Mouse (Mus musculus): ENCODE data around the gene Fus.
"Not testable (repeated sequence)": the region's sequence is repeated elsewhere in the genome, so short reads cannot be mapped to it uniquely, and the experiment has no call there.

Fus gene

DNA sequence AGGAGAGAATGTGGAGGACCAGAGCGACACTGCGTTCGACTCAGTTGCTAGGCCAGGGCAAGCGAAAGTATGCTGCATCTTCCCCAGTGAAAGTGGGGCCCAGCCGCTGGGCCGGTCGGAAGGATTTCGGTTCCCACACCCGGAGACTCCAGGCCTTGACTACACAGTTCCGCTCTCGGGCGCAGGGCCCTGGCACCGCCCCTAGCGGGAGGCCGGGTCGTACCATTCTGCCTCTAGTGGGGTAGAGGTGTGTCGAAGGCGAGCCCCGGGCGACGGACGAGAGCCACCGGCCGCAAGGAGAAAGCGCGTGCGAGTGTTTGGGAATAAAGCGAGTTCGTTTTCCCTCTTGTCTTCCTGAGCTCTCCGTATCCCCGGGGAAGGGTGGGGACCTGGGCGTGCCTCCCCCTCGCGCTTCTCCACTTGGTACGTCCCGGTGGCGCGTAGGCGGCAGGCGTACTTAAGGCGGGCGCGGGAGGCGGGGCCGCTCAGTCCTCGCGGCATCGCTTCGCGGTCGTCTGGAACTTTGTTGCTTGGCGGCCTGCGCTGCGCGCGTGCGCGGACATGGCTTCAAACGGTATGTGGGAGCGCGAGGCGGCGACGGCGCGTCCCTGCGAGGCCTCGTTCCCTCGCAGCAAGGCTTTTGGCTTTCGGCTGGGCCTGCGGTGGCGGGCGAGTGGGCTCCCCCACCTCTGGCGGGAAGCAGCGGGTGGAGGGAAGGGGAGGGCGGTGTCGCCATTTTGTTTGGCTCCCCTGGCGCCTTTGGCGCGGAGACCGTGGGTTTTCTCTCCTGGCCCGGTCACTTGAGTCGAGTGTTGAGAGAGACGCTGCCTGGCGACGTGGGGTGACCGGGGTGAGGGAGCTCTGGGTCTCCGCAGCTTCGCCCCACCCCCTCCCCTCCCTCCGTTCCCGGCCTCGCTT is at the start of gene Fus:
Gene Fus, plus strand, starts transcription at position 454 of the 918 bp plus-strand sequence.
- peak; percentile 96 for DNase-seq

DNA sequence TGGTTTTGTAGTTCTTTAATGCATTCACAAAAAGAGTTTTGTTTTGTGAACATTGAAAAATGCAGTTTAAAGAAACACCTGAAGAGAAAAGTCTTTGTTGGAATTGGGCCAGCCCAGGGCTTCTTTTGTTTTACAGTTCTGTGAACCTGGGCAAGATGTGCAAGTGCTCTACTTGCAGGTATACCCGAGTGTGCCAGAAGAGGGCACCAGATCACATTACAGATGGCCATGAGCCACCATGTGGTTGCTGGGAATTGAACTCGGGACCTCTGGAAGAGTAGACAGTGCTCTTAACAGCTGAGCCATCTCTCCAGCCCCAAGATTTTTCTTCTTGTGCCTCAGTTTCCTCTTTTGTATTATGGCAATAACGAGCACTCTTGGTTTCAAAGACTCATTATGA is 49.1 kb upstream of the Fus start:
- DNase-seq = peak; percentile 77

DNA sequence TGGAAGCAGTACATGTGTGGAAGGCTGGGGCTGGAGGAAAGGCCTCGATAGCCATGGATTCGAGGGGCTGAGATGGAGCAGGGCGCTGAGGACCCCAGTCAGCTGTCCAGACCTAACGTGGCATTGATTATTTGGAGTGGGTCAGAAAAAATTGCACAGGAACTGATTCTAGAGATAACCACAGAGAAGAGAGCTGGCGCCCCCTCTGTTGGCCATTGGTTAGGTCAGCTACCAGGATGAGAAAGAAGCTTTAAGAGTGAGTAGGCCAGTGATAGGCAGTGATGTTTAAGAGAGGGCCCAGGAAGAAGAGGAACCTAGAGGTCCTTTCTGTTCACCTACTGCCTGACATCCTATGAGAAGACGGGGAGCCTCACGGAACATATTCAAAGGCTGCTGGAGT is 48.0 kb upstream of the Fus start:
- peak; percentile 44 for DNase-seq

DNA sequence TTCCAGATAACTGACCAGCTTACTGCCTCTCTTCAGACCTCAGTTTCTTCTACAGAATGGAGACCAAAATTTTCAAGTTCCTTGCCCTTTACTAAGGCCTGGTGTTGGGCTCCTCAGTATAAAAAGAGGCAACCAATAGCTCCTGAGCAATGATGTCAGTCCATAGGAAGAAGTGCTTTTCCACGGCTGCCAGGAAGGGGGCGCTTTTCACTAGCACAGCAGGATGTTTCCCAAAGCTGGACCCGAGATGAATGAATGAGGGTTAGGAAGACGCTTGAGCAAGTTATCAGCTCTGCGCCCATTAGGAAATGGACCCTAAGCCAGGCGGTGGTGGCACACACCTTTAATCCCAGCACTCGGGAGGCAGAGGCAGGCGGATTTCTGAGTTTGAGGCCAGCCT is 45.7 kb upstream of the Fus start:
- peak; percentile 44 for DNase-seq

DNA sequence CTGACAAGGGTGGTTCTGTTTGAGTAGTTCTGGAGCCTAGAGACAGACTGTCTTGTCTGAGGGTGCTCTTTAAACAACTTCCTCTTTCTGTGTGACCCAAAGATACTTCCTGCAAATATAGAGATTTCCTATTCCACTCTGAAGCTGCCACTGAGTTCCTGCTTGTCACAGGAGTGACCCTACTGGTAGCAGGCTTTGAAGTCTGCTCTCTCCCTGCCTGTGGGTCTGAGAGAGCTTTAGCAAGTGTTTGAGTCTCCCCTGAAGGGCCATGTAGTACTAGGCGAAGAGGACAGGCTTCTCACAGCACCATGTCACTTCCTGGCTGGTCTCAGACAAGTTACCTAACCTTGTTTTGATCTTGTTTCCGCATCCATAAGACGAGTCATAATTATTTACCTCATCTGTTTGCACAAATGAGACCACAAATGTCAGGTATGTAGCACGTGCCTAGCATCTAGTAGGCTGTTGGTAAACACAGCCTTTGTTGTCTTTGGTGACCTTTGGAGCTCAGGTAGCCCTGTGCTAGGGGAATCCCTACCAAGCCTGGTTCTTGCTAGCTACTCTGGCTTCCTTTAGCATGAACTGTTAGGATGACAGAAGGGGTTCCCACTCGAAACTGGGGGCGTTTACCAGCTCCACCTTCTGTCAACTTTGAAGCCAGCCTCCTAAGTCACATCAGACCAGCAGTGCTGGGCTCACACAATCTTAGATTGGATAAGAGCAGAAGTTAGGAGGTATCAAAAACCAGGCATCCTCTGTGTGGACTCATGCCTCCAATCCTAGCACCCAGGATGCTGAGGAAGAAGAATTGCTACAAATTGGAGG is 44.6 kb upstream of the Fus start:
- DNase-seq = no peak

DNA sequence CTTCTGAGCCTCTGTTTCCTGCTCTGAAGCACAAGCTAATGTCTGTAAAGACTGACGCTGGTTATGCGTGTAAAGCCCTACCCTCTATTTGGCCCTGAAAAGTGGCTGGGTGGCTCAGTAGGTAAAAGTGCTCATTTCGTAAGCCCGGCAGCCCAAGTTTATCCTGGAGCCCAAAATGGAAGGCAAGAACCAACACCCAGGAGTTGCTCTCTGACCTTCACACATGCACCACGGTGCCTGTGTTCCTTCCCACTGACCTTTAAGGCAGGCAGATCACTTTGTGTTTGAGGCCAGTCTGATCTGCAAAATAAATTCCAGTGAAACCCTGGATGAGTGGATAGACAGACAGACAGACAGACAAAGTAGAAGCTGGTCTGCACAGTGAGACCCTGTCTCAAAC is 43.5 kb upstream of the Fus start:
- no peak for DNase-seq

DNA sequence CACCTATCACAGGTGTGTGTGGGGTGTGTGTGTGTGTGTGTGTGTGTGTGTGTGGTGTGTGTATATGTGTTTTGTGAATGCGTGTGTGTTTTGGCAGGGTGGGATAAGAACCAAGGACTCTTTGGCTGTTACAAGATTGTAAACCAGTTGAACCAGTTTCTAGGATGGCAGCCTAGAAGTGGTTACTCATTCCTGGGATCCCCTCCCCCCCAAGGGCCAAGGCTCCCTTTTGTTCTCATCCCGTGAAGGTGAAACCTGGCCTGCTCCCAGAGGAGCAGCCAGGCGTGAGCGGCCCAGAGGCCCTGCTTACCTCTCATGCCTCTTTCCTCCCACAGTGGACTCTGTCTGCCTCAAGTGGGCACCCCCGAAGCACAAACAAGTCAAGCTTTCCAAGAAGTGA is 42.0 kb upstream of the Fus start:
- no peak for DNase-seq

DNA sequence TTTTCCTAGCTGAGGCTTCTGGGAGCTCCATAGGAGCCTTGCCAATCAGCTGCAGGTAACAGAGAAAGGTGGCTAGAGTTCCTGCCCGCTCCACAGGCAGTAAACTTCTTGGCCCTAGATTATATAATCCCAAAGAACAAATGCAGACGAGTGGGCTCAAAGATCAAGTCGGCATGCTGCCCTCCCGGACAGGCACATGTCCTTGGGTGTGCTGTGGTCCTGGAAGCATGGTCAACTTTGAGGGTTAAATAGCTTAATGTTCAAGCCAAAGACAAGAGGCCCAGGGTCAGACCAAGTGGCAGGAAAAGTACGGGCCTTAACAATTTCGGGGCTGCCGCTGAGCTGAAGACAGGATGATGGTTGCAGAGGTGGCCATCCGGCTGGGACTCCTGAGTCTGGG is 41.2 kb upstream of the Fus start:
- no peak for DNase-seq

DNA sequence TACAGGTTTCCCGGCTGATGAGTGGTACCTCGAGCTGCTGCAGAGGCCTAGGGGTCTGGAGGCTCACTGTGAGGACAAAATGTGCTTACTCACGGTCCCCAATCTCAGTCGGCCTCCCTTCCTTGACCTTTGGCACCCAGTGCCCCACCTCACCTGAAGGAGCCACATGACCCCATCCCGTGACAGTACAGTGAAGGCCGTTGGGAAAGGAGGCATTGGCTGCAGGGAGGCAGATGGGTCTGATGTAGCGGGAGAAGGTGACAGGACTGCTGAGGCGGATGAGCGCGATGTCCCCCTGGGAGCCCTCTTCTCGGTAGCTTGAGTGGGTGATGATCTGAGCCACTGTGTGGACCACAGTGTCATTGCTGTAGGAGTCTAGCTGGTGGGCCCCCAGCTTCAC is 40.4 kb upstream of the Fus start:
- DNase-seq = no peak

DNA sequence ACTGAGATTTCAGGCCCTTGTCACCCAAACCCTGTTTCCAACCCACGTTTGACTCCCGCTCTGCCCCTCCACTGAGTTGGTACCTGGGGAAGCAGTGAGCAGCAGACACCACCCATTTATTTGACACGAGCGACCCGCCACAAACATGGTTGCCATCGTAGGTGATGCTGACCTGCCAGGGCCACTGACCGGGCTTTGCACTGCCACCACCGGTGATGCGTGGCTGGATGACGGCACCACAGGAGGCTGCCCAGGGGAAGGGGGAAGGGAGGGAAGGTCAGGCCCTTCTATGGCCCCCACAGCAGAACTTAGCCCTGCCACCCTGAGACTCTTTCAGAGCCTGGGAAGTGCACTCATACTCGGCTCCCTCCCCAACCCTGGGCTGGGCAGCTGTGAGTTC is 39.5 kb upstream of the Fus start:
- no peak for DNase-seq

DNA sequence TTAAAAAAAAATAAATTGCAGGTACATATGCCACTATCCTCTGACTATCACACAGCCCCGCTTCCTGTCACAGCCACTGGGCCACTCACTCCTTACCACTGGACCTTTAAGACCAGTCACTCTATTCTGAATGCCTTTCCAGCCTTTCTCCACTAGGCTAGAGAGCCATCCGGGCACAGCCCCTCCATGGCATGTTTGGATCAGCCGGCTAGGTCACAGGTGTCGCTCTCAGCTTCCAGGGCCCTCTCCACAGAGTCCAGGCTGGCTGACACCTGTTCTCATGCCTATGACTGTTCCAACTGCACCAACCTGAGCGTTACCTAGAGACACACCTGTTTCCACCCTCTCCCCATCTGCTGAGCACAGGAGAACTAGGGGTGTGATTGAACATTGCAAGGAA is 38.7 kb upstream of the Fus start:
- DNase-seq = no peak

DNA sequence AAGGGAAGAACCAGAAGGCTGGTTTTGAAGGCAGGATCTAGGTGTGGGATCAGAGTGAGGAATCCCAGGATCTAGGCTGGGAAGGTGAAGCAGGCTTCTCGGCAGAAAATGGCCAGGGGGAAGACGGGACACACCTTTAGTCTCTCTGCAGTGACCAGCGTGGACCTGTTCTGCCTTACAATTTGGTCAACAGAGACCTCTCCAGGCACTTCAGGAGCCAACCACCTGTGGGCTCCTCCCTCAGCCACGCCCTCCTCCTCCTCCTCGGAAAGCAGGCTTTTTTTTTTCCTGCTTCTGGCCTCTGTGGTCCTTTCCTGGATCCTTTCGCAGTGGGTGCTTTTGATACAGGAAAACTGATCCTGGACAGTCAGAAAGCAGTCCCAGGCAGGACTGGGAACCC is 37.3 kb upstream of the Fus start, which contains the start of gene Prss8:
Gene Prss8, minus strand, starts transcription at position 182 of the 400 bp plus-strand sequence.
- no peak for DNase-seq

DNA sequence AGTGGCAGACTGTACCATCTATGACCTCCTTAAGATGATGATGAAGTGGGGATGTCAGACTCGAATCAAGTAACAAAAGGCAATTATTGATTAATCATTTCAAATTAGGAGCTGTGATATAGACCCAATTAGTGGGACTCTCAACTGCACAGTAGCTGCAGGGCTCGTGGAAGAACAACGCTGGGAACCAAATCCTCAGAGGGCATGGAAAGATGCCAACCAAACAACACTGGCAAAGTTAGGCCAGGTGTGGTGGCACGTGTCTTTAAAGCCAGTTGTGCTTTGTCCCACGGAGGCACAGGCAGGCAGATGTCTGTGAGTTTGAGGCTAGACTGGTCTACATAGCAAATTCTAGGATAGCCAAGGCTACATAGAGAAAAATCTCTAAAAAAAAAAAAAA is 36.6 kb upstream of the Fus start:
- no peak for DNase-seq

DNA sequence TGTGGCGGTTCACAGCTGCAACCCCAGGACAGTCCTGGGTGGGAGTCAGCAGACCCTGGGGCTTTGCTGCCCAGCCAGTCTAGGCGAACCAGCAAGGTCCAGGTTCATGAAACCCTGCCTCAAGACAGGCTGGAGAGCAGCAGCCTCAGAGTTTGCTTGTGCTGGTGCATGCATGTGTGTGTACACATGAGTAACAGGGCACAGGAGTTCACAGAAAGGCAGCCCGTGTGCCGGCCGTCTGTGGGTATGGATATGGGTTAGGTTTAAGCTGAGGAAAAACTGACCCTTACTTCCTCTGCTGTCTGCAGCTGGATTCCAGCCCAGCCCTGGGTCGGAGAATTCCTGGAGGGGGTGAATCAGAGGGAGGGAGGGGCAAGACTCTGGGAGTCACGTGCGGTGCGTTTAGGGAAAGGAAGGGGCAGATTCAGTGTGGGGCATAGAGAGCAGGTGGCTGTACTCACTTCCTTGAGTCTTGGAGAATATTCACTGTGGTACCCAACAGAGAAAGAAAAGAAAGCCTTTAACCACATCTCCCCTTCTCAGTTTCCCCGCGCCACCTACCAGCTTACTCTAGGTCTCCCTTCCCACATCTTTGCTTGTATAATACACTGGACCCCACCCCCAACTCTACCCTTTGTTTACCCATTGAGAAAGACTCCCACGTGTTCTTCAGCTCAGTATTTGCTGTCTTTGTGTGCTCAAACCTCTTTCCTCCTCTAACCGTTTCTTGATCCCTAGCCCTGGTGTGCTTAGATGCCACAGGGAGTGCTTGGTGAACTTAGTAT is 35.7 kb upstream of the Fus start:
- DNase-seq = no peak

DNA sequence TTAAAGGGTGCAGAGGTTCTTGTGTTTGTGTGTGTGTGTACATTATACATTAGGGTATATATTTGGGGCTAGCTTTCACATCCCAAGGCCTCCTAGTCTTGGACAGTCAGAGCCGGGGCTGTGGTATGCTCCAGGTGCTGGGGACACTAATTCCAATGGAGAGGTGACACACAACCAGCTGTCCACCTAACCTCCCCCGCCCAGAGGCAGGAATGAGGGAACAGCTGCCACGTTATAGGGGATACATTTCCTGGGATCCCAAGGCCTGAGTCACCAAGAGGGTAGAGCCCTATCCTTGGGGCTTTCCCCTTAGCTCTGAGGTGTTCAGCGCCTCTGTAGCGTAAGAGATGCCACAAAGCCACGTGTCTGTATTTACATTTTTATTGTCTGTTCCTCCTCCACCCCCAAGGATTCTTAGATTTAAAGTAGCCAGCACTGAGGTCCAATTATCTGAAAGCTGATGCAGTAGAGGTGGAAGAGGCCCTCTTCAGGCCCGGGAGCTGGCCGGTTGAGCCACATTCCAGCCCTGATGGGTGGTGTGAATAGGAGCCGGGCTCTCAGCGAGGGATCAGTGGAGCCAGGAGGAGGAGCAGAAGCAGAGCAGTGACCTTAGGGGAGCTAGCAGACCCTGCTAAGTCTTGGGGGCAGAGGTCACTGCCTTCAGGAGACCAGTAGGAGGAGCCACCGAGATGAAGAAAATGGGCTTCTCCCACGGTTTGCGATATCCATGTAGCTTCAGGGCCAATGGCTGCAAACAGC is 34.8 kb upstream of the Fus start:
- DNase-seq = no peak

DNA sequence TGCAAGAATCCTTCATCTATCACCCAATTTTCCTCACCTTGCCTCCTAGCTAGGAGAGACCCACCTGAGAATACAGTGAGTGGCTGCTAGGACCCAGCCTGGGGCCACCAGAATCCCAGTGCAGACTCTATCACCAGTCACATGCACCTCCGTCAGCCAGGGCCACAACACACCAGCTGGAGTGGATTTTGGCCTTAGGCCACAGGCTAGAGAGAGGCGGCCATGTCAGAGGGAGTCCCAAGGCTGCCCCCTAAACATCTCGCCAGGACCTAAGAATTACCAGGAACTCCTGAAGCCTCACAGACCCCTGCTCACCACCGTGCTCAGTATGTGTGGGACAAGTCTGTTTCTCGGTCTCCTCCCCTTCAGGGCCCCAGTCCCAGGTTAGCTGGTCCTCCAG is 33.2 kb upstream of the Fus start:
- no peak for DNase-seq

DNA sequence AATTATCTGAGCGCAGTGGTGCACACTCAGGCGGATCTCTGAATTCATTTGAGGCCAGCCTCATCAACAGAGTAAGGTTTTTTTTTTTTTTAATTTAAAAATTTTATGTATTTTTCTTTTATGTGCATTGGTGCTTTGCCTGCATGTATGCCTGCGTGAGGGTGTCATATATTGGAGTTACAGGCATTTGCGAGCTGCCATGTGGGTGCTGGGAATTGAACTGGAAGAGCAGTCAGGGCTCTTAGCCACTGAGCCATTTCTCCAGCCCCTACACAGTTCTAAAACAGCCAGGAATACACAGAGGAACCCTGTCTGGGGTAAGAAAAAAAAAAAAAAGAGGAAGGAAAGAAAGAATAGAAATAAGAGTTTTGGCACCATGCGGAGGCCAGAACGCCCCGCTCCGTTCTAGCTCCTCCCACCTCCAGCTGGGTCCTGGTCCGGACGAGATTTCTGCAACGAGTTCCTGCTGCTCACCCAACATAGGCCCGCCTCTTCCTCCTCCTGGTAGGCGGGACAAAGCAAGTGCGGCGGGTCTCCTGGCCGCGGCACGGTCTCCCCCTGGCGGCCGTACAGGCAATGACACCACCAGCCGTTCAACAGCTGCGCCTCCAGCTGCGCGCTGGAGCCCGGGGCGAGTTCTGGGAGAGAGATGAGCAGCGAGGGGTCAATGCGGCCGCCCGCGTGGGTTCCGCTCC is 32.1 kb upstream of the Fus start:
- peak; percentile 96 for DNase-seq

DNA sequence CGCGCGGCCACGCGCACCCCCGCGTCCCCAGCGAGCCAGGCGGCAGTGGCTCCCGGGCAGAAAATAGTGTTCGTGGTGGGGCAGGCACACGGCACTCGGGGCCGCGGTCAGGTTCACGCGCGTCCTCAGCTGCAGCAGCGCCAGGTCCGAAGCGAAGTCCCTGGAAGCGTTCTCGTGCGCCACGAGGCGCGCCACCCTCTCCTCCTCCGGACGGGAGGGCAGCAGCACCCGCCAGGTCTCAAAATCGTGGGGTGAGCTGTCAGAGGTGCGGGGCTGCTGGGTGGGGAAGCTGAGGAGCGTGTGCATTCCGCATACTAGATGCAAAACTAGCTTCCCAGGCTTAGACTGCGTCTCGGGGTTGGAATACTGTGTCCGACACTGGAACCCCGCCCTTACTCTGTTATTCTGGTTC is 31.5 kb upstream of the Fus start:
- DNase-seq = no peak

DNA sequence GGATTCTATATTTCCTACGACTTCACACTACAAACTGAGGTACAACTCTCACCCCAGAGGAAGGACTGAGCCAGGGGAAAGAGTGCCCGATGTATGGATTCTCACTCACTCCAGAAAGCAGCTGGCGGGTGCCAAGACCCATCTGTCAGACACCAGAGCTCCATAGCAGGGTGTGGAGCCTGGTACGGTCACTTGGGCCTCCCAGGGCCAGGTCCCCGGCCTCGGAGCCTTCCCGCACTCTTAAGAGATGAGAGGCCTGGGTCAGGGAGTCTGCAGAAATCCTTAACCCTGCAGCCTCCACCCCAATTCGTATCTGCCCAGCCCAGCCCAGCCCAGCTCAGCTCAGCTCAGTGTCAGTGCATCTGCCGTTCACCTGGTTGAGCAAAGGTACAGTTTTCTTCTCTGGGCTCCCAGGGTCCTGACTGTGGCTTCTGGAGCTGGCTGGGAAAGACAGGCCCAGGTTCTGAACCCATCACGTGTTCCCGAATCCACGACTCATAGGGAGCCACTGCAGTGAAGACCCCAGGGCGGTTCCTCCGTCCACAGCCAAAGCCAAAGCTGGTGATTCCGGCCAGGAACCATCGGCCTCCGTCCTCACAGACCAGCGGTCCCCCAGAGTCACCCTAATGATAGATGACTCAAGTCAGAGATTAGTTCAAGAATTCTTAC is 30.9 kb upstream of the Fus start:
- no peak for DNase-seq

DNA sequence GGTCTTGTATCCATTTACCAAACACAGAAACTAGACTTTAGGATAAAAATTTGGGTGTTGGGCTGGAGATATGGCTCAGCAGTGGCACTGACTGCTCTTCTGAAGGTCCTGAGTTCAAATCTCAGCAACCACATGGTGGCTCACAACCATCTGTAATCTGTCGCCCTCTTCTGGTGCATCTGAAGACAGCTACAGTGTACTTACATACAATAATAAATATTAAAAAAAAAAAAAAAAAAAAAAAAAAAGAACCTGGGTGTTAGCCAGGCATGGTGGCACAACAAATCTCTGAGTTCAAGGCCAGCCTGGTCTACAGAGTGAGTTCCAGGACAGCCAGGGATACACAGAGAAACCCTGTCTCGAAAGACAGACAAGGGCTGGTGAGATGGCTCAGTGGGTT is 25.2 kb upstream of the Fus start:
- not testable (repeated sequence) for DNase-seq

DNA sequence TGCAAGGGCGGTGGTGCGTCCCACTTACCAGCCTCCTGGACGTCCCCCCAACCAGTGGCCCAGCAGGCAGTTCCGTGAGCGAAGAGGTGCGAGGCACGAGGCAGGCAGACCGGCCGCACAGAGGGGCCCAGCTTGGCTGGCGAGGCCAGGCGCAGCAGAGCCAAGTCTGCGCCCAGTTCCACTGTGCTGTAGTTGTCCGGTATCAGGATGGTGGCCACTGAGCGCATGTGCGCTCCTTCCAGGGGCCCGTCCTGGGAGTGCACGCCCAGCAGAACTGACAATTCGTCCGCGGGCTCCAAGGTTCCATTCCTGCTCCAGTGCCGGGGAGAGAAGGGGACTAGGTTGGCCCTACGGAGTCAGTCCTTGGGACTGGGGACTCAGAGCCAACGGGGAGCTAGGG is 22.6 kb upstream of the Fus start:
- no peak for DNase-seq

Measured in thymus, postnatal 14 days (tissue).